Mouse (Mus musculus) cerebellum, adult 2 months (tissue): Measurements from ENCODE around the gene Col4a6. TPM values are rescaled to one million over a fixed set of nuclear protein-coding genes. Genes with fewer than 3 reads are reported as not detected.

Experiments used
- DNase-seq, 2 experiments: peaks; one replicate each; pipeline ENCODE4 v3.0.0; 2021
- H3K27ac ChIP-seq: fragments of 200-500 bp; 2 replicates; pipeline ENCODE4 v1.5.1; 2012; ENCODE audit warnings: low read length, control low read depth, inconsistent platforms; ENCODE audit not compliant: insufficient read depth
- H3K27me3 ChIP-seq: fragments of 200-500 bp; 2 replicates; pipeline ENCODE4 v1.6.1; 2012; ENCODE audit warnings: inconsistent platforms, mild to moderate bottlenecking, low read length, moderate library complexity; ENCODE audit not compliant: control insufficient read depth, insufficient read depth
- H3K4me1 ChIP-seq: fragments of 200-500 bp; 2 replicates; pipeline ENCODE4 v1.6.1; 2011; ENCODE audit warnings: low read length; ENCODE audit not compliant: control insufficient read depth, insufficient read depth
- H3K4me3 ChIP-seq: fragments of 200-500 bp; replicated peaks from 2 replicates; pipeline ENCODE3; 2011; ENCODE audit warnings: mild to moderate bottlenecking, low read depth, low read length, control low read depth; ENCODE audit not compliant: insufficient read depth
- CTCF ChIP-seq: fragments of 200-500 bp; IDR thresholded peaks from 2 replicates; pipeline ENCODE4 v1.5.1; 2011; ENCODE audit warnings: low read depth, mild to moderate bottlenecking, control low read depth, low read length, moderate library complexity, borderline replicate concordance; ENCODE audit not compliant: insufficient read depth
- POLR2A ChIP-seq: fragments of 200-500 bp; IDR thresholded peaks from 2 replicates; pipeline ENCODE4 v1.6.1; 2011; ENCODE audit warnings: low read length, control low read depth, borderline replicate concordance; ENCODE audit not compliant: insufficient read depth
- WGBS: fragments of 180-500 bp; shearing (Covaris S2); methylation state at CpG from one replicate; pipeline ENCODE4 v1.1.7; 2018; 5-methylcytosine and 5-hydroxymethylcytosine counted together
- polyA plus RNA-seq: library from polyadenylated mRNA; depleted of rRNA; stranded (reverse); fragments of >200 nt; gene quantifications from 2 replicates; pipeline ENCODE4 v1.2.3, GENCODE M21; 2012

The Col4a6 gene
- polyA plus RNA-seq, 1 experiment = 0.77 TPM

DNA sequence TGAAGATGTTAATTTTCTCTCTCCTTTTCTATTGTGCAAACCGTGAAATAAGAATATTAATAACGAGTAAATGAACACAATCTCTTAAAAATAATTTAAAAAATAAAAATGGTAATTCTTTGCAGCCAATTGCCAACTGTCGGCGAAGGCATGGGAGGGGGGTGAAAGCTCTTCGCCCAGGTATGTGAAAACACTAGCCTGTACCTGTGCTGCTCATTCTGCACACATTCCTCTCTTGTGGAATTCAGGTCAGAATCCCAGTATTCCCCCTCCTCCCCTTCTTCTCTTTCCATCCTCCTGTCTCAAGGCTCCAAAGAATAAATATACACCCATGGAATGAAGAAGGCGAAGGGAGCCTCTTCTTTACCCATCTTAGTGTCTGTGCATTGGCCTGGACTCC lies 37.1 kb downstream of the Col4a6 start:
- no peak overlapping the region for H3K4me3 ChIP-seq
- H3K4me1 ChIP-seq = no peaks in the 10 kb centered on the region
- WGBS = 90% methylated on average over 6 of the region's 6 CpGs
- no peak for DNase-seq
- H3K27me3 ChIP-seq = no peaks in the 10 kb centered on the region
- H3K27ac ChIP-seq = no peak overlapping the region
- no peak for TF ChIP-seq CTCF
- no peak for TF ChIP-seq POLR2A

DNA sequence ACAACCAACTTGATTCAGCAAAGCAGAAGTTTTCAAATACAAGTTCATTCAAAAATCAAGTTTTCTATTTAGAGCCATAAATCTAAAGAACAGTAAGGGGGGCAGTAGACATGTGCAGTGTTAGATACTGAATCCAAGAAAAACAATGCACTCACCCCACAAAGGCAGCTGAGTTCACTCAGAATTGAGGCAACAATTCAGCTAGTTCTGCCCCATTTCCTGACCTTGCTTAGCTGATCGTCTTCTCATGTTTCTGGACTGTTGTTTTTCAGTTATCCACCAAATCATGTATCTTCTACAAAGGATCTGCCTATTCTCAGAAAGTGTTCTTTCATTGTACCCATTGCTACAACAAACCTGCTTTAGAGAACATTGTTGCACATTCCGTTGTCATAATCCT lies 58.6 kb downstream of the Col4a6 start:
- WGBS = 62% methylated on average over 2 of the region's 2 CpGs
- Histone ChIP-seq H3K4me1 (no peaks in the 10 kb centered on the region), H3K27ac (no peak overlapping the region), H3K4me3 (no peak overlapping the region), H3K27me3 (no peaks in the 10 kb centered on the region)
- DNase-seq = no peak
- no peak for TF ChIP-seq POLR2A
- no peak for TF ChIP-seq CTCF

DNA sequence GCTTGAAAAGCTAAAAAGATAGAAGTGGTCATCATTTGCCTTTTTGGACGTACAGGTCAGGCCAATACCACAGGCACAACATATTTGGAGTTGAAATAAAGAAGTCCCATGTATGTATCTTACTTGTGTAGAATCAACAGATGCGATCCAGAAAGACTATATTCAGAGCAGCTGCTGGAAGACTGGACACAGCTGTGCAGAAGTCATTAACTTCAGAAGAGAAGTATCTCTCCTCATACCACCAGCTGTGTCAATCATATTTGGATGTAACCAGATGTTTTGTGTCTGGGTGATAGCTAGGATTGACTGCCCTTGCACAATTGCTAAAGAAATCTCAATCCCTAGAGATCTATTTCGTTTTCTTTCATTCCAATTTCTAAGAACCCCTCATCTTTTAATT lies 77.6 kb downstream of the Col4a6 start:
- DNase-seq = no peak
- H3K4me3 ChIP-seq = no peak overlapping the region
- 85% methylated on average over 3 of the region's 3 CpGs for WGBS
- no peaks in the 10 kb centered on the region for H3K4me1 ChIP-seq
- no peak for TF ChIP-seq CTCF
- TF ChIP-seq POLR2A = no peak
- H3K27me3 ChIP-seq = no peaks in the 10 kb centered on the region
- H3K27ac ChIP-seq = no peak overlapping the region

DNA sequence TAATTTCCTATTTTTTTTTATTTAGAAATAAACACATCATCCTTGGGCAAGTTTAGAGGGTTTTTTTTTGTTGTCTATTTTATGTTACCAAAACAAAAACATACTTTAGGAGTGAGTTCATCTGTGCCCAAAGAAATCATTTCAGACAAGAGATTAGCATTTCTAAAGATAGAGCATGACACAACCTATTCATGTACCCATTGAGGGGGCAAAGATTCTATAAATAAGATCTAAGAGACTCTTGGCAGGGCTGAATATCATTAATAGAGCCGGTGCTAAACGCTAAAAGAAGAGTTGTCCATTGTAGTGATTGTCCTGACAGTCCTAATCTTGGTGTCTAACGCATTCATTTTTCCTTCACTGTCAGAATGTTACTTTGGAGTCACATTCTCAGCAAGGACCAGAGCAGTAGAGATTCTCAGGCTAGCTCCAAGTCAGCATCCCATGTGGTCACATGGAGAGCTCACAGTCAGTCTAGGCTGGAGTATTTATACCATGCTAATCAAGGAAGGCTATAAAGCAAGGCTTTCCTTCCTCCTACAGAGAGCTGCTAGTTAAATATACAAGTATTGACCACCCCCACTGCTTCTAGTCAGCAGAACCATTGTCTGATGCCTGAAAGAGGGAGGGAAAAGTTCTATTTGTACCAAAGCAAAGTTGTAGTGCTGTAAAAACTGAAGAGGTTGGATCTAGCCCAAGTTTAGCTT lies 88.3 kb downstream of the Col4a6 start:
- TF ChIP-seq POLR2A (no peak), CTCF (no peak)
- 21% methylated on average over 3 of the region's 3 CpGs for WGBS
- no peak for DNase-seq
- Histone ChIP-seq H3K27ac (no peak overlapping the region), H3K4me3 (no peak overlapping the region), H3K27me3 (no peaks in the 10 kb centered on the region), H3K4me1 (no peaks in the 10 kb centered on the region)

DNA sequence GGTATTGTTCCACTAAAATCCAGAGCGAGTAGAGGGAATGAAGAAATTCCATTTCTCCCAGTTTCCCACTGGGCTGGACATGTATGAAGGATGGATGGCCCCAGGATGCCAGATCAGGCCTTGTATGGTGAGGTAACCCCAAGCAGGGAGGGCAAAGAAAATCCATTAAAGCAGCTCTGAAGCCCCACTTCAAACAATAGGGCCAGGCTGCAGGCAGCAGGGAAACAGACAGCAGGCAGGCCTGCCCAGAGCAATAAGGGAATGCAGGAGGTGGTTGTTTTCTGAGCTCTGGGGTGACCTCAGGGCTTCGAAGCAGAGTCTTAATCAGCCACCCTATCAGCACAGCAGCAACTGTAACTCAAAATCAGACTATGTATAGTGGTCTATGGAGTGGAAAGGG lies 89.2 kb downstream of the Col4a6 start:
- Histone ChIP-seq H3K4me1 (no peaks in the 10 kb centered on the region), H3K4me3 (no peak overlapping the region), H3K27me3 (no peaks in the 10 kb centered on the region), H3K27ac (no peak overlapping the region)
- no peak for TF ChIP-seq POLR2A
- no peak for TF ChIP-seq CTCF
- 38% methylated on average over 2 of the region's 2 CpGs for WGBS
- DNase-seq = no peak

DNA sequence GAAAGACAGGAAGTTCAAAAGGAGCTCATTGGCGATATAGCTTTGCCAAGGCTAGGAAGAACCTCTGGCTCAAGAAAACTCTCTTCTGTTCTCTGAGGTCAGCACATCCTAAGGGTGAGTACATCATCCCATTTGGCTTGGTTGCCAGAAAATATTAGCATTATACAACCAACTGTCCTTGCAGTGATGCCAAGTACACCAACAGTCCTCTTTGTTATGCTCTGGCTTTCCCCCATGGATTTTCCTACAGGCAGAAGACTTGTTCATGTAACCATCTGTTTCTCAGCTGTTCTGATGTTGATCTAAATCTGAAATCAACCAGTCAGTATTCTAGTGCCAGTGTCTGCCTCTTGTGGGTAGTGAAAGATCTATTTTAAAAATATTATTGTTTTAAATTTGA lies 103.6 kb downstream of the Col4a6 start:
- Histone ChIP-seq H3K4me3 (no peak overlapping the region), H3K4me1 (no peaks in the 10 kb centered on the region), H3K27ac (no peak overlapping the region), H3K27me3 (no peaks in the 10 kb centered on the region)
- TF ChIP-seq POLR2A (no peak), CTCF (no peak)
- no peak for DNase-seq
- WGBS = 15% methylated on average over 1 of the region's 1 CpGs

DNA sequence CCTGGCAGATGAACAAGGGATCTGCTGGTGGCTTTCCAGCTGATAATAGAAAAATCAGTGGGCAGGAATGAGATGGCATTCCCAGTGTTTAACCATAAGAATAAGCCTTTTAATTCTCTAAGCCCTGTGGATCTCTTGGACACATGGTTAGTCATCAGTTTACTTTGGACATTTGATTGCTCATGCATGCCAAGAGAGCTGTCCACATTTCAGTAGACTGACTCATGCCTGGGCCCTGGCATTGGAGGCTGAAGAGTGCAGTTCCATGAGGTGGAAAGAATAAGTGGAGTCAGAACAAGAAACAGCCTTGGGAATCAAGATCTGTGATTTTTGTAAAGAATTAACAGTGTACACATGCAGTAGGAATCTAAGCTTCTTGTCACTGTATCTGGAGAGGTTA lies 110.5 kb downstream of the Col4a6 start:
- Histone ChIP-seq H3K4me3 (no peak overlapping the region), H3K27ac (no peak overlapping the region), H3K27me3 (no peaks in the 10 kb centered on the region), H3K4me1 (no peaks in the 10 kb centered on the region)
- no peak for DNase-seq
- TF ChIP-seq POLR2A (no peak), CTCF (no peak)

DNA sequence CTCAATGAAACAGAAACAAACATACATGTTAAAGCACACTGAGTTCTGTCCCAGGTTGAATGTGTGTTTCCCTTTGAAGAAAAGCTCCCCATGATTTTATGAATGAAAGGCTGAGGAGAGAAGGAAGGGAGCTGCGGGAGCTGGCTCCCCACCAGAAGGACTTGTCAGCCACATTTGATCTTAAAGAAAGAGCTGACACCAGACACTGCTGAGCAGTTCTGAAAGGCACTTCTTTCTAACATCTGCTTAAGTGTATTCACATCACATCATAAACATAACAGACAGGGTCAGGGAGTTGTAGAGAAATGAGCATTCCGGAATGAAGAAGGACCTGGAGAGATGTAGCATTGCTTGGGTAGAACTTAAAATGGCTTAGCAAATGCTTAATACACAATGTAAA lies 132.5 kb downstream of the Col4a6 start:
- H3K4me3 ChIP-seq = no peak overlapping the region
- DNase-seq = no peak
- 29% methylated on average over 2 of the region's 2 CpGs for WGBS
- no peaks in the 10 kb centered on the region for H3K27me3 ChIP-seq
- no peak overlapping the region for H3K27ac ChIP-seq
- TF ChIP-seq POLR2A (no peak), CTCF (no peak)
- no peaks in the 10 kb centered on the region for H3K4me1 ChIP-seq

DNA sequence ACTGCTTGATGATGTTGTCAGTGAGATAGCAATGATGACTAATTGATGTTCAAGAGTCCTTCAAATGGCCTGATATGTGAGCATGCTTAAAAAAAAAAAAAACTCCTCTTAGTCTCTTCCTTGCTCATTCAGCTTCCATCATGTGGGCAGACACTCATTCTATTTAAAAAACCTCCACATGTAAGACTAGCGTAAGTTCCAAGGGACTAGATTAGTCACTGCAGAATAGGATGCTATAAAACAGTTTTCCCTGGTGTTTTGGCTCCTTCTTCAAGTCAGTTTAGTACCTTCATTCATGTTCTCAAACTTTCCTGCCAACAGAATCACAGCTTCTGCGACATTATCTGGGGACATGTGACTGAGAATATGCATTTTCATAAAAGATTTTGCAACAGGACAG lies 145.8 kb downstream of the Col4a6 start:
- TF ChIP-seq POLR2A (no peak), CTCF (no peak)
- Histone ChIP-seq H3K4me1 (no peaks in the 10 kb centered on the region), H3K4me3 (no peak overlapping the region), H3K27me3 (no peaks in the 10 kb centered on the region), H3K27ac (no peak overlapping the region)
- no peak for DNase-seq
- 87% methylated on average over 2 of the region's 2 CpGs for WGBS
